Mouse (Mus musculus): Measurements from ENCODE around the gene Atxn1. TPM values are rescaled to one million over a fixed set of nuclear protein-coding genes. Genes with fewer than 3 reads are reported as not detected.

Atxn1 gene
- polyA plus RNA-seq, 1 experiment from 2014 or later = 8.5 TPM

- no peak overlapping the region for H3K27ac ChIP-seq
- no peak overlapping the region for H3K4me3 ChIP-seq (replicated peaks)
- no peak overlapping the region for H3K9ac ChIP-seq
- no peak overlapping the region for H3K4me2 ChIP-seq
- ATAC-seq (ENCODE audit: insufficient read depth, low FRiP score, low read depth) = no peak
- no peaks in the 10 kb centered on the region for H3K4me1 ChIP-seq
- H3K36me3 ChIP-seq = no peaks in the 10 kb centered on the region
- 53% methylated on average over 3 of the region's 3 CpGs for WGBS
- no peaks in the 10 kb centered on the region for H3K9me3 ChIP-seq
- no peaks in the 10 kb centered on the region for H3K27me3 ChIP-seq (replicated peaks)
These were observed 278.6 kb downstream of the Atxn1 start for GRCm38 (mm10) chr13:45686309-45686582.

DNA sequence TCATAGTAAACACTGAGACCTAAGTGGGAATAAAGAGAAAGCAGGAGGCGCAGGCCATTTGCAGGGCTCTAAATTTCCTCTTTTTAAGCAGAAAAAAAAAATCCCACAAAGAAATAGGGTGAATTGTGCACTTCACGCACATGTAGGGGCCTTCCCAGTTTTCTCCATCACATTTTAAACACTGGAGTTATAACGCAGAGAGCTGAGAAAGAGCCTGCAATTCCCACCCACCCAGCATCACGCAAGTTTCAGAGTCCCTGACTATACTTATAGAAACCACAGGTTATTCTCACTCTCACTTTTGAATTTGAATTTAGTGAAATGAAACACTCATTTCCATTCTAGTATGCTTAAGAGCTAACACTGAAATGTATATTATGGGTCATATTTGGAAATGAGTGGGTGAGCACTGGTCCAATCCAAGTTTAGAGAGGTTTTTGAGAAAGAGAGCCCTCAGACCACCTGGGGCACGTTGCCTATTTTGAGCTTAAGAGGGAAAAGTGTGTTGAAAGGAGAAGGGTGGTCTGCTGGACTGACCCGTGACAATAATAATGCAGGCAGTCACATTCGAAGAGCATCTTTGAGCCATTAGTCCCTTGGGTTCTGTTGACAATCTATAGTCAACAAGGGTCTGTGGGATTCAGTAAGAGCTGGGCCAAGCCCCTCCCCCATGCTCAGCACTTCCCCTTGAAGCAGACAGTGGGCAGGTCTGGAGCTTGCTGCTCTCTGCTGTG lies 279.1 kb downstream of the Atxn1 start:
- Histone ChIP-seq H3K9ac (no peak overlapping the region), H3K36me3 (no peaks in the 10 kb centered on the region), H3K4me2 (no peak overlapping the region), H3K4me3 (replicated peaks) (no peak overlapping the region), H3K27me3 (replicated peaks) (no peaks in the 10 kb centered on the region), H3K27ac (no peak overlapping the region), H3K9me3 (no peaks in the 10 kb centered on the region), H3K4me1 (no peaks in the 10 kb centered on the region)
- WGBS = 83% methylated on average over 7 of the region's 7 CpGs
- ATAC-seq (ENCODE audit: insufficient read depth, low FRiP score, low read depth) = no peak

GRCm38 (mm10) chr13:45684891-45685311 lies 279.9 kb downstream of the Atxn1 start:
- H3K36me3 ChIP-seq = no peaks in the 10 kb centered on the region
- no peaks in the 10 kb centered on the region for H3K9me3 ChIP-seq
- H3K27me3 ChIP-seq (replicated peaks) = no peaks in the 10 kb centered on the region
- WGBS = 78% methylated on average over 4 of the region's 4 CpGs
- no peak overlapping the region for H3K4me2 ChIP-seq
- H3K4me3 ChIP-seq (replicated peaks) = no peak overlapping the region
- no peak overlapping the region for H3K9ac ChIP-seq
- H3K4me1 ChIP-seq = no peaks in the 10 kb centered on the region
- ATAC-seq (ENCODE audit: insufficient read depth, low FRiP score, low read depth) = no peak
- H3K27ac ChIP-seq = no peak overlapping the region

DNA sequence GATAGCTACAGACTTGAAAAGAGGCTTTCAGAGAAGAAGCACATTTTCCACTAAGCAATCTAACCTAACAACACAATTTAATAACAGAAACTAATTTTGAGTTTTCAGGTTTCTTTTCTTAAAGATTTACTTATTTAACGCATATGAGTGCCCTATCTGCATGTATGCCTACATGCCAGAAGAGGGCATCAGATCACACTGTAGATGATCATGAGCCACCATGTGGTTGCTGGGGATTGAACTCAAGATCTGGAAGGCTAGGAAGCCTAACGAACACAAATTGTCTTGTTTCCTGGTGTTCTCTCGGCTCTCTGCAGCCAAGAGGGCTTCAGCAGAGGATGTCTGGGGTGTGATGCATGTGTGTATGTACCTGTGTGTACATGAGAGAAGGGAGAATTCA lies 280.8 kb downstream of the Atxn1 start:
- no peak overlapping the region for H3K4me2 ChIP-seq
- no peaks in the 10 kb centered on the region for H3K27me3 ChIP-seq (replicated peaks)
- H3K4me1 ChIP-seq = no peaks in the 10 kb centered on the region
- no peaks in the 10 kb centered on the region for H3K9me3 ChIP-seq
- no peaks in the 10 kb centered on the region for H3K36me3 ChIP-seq
- no peak for ATAC-seq (ENCODE audit: insufficient read depth, low FRiP score, low read depth)
- WGBS = 71% methylated on average over 3 of the region's 3 CpGs
- no peak overlapping the region for H3K27ac ChIP-seq
- no peak overlapping the region for H3K4me3 ChIP-seq (replicated peaks)
- no peak overlapping the region for H3K9ac ChIP-seq

DNA sequence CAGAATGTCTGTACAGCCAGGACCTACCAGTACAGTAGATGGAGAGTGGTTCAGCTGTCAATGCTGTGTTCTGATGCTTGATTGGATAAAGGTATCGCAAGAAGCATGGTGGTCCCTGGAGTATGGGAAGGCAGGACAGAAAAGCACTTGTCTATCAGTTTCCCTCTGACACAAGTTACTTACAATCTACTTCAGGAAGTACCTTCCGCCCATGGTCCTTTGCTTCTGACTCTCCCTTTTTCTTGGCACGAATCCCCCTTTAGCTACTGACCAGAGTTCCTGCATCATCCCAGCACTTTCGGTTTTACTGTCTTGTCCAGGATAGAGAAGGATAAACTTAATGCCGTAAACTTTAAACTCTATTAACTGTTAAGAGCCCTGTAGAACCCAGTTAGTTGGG lies 283.6 kb downstream of the Atxn1 start:
- Histone ChIP-seq H3K9me3 (no peaks in the 10 kb centered on the region), H3K36me3 (no peaks in the 10 kb centered on the region), H3K4me2 (no peak overlapping the region), H3K9ac (no peak overlapping the region), H3K4me1 (no peaks in the 10 kb centered on the region), H3K4me3 (replicated peaks) (no peak overlapping the region), H3K27ac (no peak overlapping the region), H3K27me3 (replicated peaks) (no peaks in the 10 kb centered on the region)
- ATAC-seq (ENCODE audit: insufficient read depth, low FRiP score, low read depth) = no peak
- 67% methylated on average over 5 of the region's 5 CpGs for WGBS

DNA sequence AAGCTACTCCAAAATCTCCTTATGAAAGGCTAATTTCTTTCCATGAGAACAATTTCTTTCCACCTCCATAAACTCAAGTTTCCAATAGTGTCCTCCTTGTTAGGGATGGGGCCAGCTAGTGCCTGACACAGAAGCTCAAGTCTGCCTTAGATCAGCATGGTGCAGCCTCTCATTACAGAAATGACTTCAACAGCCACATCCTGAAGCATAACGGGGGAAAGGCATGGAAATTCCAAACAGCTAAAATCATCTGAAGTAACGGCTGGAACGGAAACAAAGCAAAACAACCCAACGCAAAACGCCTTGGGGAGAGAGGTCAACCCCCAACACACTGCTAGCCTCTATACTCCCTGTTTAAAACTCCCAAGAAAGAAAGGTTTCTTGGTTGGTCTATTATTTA lies 284.2 kb downstream of the Atxn1 start:
- H3K4me3 ChIP-seq (replicated peaks) = no peak overlapping the region
- H3K4me1 ChIP-seq = no peaks in the 10 kb centered on the region
- H3K9me3 ChIP-seq = no peaks in the 10 kb centered on the region
- H3K4me2 ChIP-seq = no peak overlapping the region
- H3K27me3 ChIP-seq (replicated peaks) = no peaks in the 10 kb centered on the region
- 67% methylated on average over 5 of the region's 5 CpGs for WGBS
- H3K9ac ChIP-seq = no peak overlapping the region
- H3K36me3 ChIP-seq = no peaks in the 10 kb centered on the region
- ATAC-seq (ENCODE audit: insufficient read depth, low FRiP score, low read depth) = no peak
- no peak overlapping the region for H3K27ac ChIP-seq

GRCm38 (mm10) chr13:45679096-45679495 lies 285.7 kb downstream of the Atxn1 start:
- no peak for ATAC-seq (ENCODE audit: insufficient read depth, low FRiP score, low read depth)
- no peaks in the 10 kb centered on the region for H3K9me3 ChIP-seq
- no peaks in the 10 kb centered on the region for H3K27me3 ChIP-seq (replicated peaks)
- no peak overlapping the region for H3K4me3 ChIP-seq (replicated peaks)
- H3K4me1 ChIP-seq = no peaks in the 10 kb centered on the region
- H3K36me3 ChIP-seq = no peaks in the 10 kb centered on the region
- 89% methylated on average over 1 of the region's 1 CpGs for WGBS
- no peak overlapping the region for H3K4me2 ChIP-seq
- no peak overlapping the region for H3K27ac ChIP-seq
- no peak overlapping the region for H3K9ac ChIP-seq

DNA sequence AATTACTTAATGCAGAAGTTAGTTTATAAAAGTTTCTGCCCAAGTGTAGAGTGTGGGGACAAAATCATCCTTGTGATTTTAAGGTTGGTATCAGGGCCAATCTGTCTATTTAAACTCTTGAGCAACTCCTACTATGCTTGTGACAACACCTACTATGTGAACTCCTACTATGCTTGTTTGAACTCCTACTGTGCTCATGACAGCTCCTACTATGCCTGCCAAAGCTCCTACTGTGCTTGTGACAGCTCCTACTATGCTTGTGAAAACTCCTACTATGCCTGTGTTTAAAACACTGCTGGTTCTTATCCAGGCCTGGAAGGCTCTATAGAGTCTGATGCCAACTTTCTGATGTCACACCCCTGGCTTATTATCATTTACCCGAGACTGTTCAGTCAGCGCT lies 292.2 kb downstream of the Atxn1 start:
- Histone ChIP-seq H3K4me2 (no peak overlapping the region), H3K4me3 (replicated peaks) (no peak overlapping the region), H3K36me3 (no peaks in the 10 kb centered on the region), H3K9ac (no peak overlapping the region), H3K27me3 (replicated peaks) (no peaks in the 10 kb centered on the region), H3K4me1 (no peaks in the 10 kb centered on the region), H3K9me3 (no peaks in the 10 kb centered on the region), H3K27ac (no peak overlapping the region)
- no peak for ATAC-seq (ENCODE audit: insufficient read depth, low FRiP score, low read depth)
- 72% methylated on average over 2 of the region's 2 CpGs for WGBS

DNA sequence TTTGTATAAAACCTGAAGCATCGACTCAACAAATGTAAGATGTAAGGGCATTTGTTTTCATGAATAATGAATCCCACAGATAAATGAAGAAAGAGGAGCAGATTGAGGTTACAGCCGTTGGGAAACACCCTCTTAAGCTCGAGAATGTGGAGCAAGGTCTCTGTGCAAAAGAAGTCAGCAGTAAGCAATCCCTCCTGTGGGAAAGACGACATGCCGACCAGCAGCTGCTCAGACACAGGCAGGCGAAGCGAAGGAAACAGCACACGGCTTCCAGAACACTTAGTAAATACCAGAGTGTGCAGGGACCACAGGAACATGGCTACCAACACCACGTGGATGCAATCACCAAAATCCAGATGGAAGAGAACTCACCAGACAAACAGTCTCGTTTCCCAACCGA lies 294.8 kb downstream of the Atxn1 start:
- WGBS = 70% methylated on average over 11 of the region's 11 CpGs
- H3K9me3 ChIP-seq = no peaks in the 10 kb centered on the region
- ATAC-seq (ENCODE audit: insufficient read depth, low FRiP score, low read depth) = no peak

DNA sequence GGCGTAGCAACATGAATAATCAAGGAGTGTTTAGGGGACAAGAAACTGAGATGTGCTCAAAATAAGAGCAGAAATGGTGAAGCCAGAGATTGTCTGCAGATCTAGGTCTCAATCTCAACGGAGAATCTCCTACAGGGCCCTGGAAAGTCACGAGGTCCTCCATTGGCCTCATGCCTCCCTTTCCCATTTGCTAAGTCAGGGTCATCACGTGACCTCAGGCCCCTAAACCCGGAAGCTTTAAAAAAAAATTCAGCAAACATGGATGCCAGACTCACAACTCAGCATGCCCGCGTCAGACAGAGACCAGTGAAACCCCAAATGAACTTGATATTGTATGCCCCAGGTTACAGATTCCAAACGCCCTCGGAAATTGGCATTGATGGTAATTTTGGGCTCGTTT lies 302.0 kb downstream of the Atxn1 start:
- Histone ChIP-seq H3K9me3 (no peaks in the 10 kb centered on the region), H3K36me3 (no peaks in the 10 kb centered on the region), H3K4me3 (replicated peaks) (no peak overlapping the region), H3K9ac (no peak overlapping the region), H3K27ac (no peak overlapping the region), H3K4me1 (no peaks in the 10 kb centered on the region; the same call in 1 of the 2 replicates), H3K4me2 (no peak overlapping the region), H3K27me3 (replicated peaks) (no peaks in the 10 kb centered on the region)
- WGBS = 87% methylated on average over 10 of the region's 10 CpGs
- ATAC-seq (ENCODE audit: insufficient read depth, low FRiP score, low read depth) = no peak

More for the DNA sequence above, 294.8 kb downstream of the Atxn1 start:
- Histone ChIP-seq H3K36me3 (no peaks in the 10 kb centered on the region), H3K27ac (no peak overlapping the region), H3K27me3 (replicated peaks) (no peaks in the 10 kb centered on the region), H3K4me2 (no peak overlapping the region), H3K4me3 (replicated peaks) (no peak overlapping the region), H3K9ac (no peak overlapping the region), H3K4me1 (no peaks in the 10 kb centered on the region)

DNA sequence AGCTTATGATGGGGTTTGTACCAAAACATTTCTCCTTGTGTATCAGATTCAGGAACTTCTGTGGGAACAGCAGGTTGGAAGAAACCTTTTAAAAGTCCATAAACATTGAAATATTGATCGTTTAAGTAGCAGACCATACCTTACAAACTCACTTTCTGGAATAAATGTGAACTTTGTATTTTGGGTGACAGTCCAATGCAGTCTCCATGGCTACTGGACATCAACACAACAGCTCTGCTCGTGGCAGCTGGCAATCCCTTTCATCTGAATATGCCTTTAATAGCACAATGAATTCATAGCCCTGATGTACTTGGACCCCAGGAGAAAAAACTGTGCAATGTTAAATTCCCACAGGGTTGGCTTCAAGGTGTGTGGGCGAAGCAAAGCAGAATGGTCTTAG lies 302.6 kb downstream of the Atxn1 start:
- 69% methylated on average over 3 of the region's 3 CpGs for WGBS
- Histone ChIP-seq H3K9ac (no peak overlapping the region), H3K36me3 (no peaks in the 10 kb centered on the region), H3K9me3 (no peaks in the 10 kb centered on the region), H3K4me2 (no peak overlapping the region), H3K27ac (peak overlapping the region; percentile 0; the same call in 1 of the 2 replicates), H3K4me3 (replicated peaks) (no peak overlapping the region), H3K4me1 (no peaks in the 10 kb centered on the region; the same call in 1 of the 2 replicates), H3K27me3 (replicated peaks) (no peaks in the 10 kb centered on the region)
- no peak for ATAC-seq (ENCODE audit: insufficient read depth, low FRiP score, low read depth)

DNA sequence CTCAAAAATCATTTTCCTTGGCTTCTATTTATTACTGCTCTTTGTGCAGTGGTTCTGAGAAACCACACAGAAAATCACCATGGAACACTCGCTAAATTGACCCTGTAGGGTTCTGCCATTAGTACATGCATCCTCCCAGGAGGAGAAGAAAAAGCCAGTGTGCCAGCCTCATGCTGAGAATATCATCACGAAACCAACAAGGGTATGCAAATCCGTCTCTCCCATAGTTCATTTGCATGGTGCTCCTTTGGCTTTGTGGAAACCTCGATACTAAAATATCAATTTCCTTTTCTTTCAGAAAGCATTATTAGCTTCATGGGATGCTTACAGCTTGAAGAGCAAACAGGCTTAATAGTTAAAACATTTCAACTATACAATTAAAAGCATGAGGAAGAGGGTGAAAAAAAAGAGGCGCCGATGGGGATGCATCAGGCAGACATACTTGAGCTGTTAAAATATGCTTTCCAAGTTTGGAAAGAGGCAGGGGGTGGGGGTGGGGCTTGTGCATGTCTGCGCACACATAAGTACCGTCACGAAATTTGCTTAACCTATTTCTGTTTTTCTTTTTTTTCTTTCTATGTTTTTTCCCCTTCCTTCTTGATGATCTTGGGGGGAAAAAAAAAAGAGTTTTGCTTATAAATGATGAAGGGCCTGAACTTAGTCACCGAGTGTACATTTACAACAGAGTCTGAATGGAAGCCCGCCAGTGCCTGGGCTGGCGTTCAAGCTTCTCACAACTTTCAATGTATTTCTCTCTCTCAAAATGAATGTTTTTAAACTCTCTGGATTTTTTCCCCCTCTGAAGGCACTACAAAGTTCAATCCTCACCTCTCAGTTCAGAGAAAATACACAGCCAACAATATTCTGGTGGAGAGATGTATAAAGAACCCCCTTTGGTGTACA lies 303.3 kb downstream of the Atxn1 start:
- peak overlapping the region; percentile 0; the same call in 1 of the 2 replicates for H3K27ac ChIP-seq
- no peaks in the 10 kb centered on the region for H3K9me3 ChIP-seq
- WGBS = 63% methylated on average over 12 of the region's 12 CpGs
- H3K4me2 ChIP-seq = no peak overlapping the region
- no peak for ATAC-seq (ENCODE audit: insufficient read depth, low FRiP score, low read depth)
- no peak overlapping the region for H3K4me3 ChIP-seq (replicated peaks)
- no peaks in the 10 kb centered on the region for H3K27me3 ChIP-seq (replicated peaks)
- H3K4me1 ChIP-seq = no peaks in the 10 kb centered on the region; the same call in 1 of the 2 replicates
- H3K9ac ChIP-seq = no peak overlapping the region
- H3K36me3 ChIP-seq = no peaks in the 10 kb centered on the region

All from stomach, embryonic 15.5 days (tissue).